Comparison of ENCODE assay signal across 17 mouse cellular contexts in genomic region chr3:95250783-95251424, GRCm38 (mm10). TPM values are rescaled to one million over a fixed set of nuclear protein-coding genes. Genes with fewer than 3 reads are reported as not detected.
A peak's percentile ranks its signal among the peaks of the same experiment; 100 is the strongest.
DNase-seq lines count a peak whose midpoint lies in the region; ATAC-seq and TF ChIP-seq lines count a peak whose summit lies in the region.
"Had no signal": no experiment of that assay in that cellular context is flagged by ENCODE, and none has a peak within 500 bp of the region (broad histone marks: within the 10 kb centered on the region; RNA-seq: fewer than 3 reads in every experiment).

Bnipl (minus strand) TSS chr3:95251193.

- H3K4me3 ChIP-seq in kidney, embryonic 15.5 days (replicated peaks) = no peak within 1 kb of the TSS
- peak within 1 kb of the TSS; percentile 17 for H3K4me3 ChIP-seq in embryonic facial prominence, embryonic 13.5 days
- no peak within 1 kb of the TSS for H3K4me3 ChIP-seq in lung, postnatal 0 days (ENCODE audit: low read depth, low read length)
- H3K4me3 ChIP-seq in forebrain, embryonic 13.5 days = no peak within 1 kb of the TSS
- H3K4me3 ChIP-seq: forebrain, embryonic 12.5 days; megakaryocyte, embryonic 14.5 days had no signal

- peak within 1 kb of the TSS; percentile 7; the same call in 1 of the 2 replicates for H3K4me2 ChIP-seq in kidney, embryonic 15.5 days
- H3K4me2 ChIP-seq in embryonic facial prominence, embryonic 13.5 days = peak within 1 kb of the TSS; percentile 42
- no peak within 1 kb of the TSS for H3K4me2 ChIP-seq in lung, postnatal 0 days (replicated peaks; ENCODE audit: low read depth, low read length)
- no peak within 1 kb of the TSS for H3K4me2 ChIP-seq in forebrain, embryonic 13.5 days
- H3K4me2 ChIP-seq: forebrain, embryonic 12.5 days; heart, embryonic 11.5 days; liver, embryonic 11.5 days had no signal

- H3K27ac ChIP-seq in kidney, embryonic 15.5 days = 0 out of 2 replicates have a peak within 1 kb of the TSS, but pooled peaks have one; percentile 9
- peak within 1 kb of the TSS; percentile 55 for H3K27ac ChIP-seq in embryonic facial prominence, embryonic 13.5 days
- H3K27ac ChIP-seq in lung, postnatal 0 days (ENCODE audit: low read length) = 0 out of 2 replicates have a peak within 1 kb of the TSS, but pooled peaks have one; percentile 5
- H3K27ac ChIP-seq in forebrain, embryonic 13.5 days = no peak within 1 kb of the TSS
- H3K27ac ChIP-seq: forebrain, embryonic 12.5 days had no signal

- ATAC-seq in kidney, embryonic 15.5 days (replicated peaks; ENCODE audit: low FRiP score) = no peak
- ATAC-seq in embryonic facial prominence, embryonic 13.5 days (ENCODE audit: insufficient number of reproducible peaks, insufficient read depth, low FRiP score, low TSS enrichment, low read depth) = peak; percentile 38; the same call in 1 of the 2 replicates
- peak; percentile 77 for ATAC-seq in lung, postnatal 0 days
- ATAC-seq in forebrain, embryonic 13.5 days = no peak
- ATAC-seq in megakaryocyte-erythroid progenitor cell, adult 5-6 weeks (replicated peaks; ENCODE audit: low FRiP score, low TSS enrichment, poor library complexity, severe bottlenecking) = no peak

- no peak for TF ChIP-seq CTCF in lung, postnatal 0 days (IDR thresholded peaks at IDR 0.05)

- no peaks in the 10 kb centered on the region for H3K27me3 ChIP-seq in kidney, embryonic 15.5 days
- H3K27me3 ChIP-seq in embryonic facial prominence, embryonic 13.5 days = no peaks in the 10 kb centered on the region
- H3K27me3 ChIP-seq in lung, postnatal 0 days (replicated peaks; ENCODE audit: insufficient read depth, low read length) = no peaks in the 10 kb centered on the region
- H3K27me3 ChIP-seq in forebrain, embryonic 13.5 days = no peaks in the 10 kb centered on the region
- H3K27me3 ChIP-seq: forebrain, embryonic 12.5 days; megakaryocyte, embryonic 14.5 days had no signal

- TF ChIP-seq EP300 in lung, postnatal 0 days (IDR thresholded peaks at IDR 0.05) = no peak

- peaks cover 38% of the 10 kb centered on the region for H3K36me3 ChIP-seq in kidney, embryonic 15.5 days
- peaks cover 48% of the 10 kb centered on the region for H3K36me3 ChIP-seq in embryonic facial prominence, embryonic 13.5 days
- peaks cover 13% of the 10 kb centered on the region for H3K36me3 ChIP-seq in lung, postnatal 0 days (ENCODE audit: insufficient read depth, low read length)
- peaks cover 31% of the 10 kb centered on the region for H3K36me3 ChIP-seq in forebrain, embryonic 13.5 days (ENCODE audit: poor library complexity, severe bottlenecking)

- no peaks in the 10 kb centered on the region for H3K9me3 ChIP-seq in kidney, embryonic 15.5 days (replicated peaks)
- no peaks in the 10 kb centered on the region for H3K9me3 ChIP-seq in embryonic facial prominence, embryonic 13.5 days
- no peaks in the 10 kb centered on the region for H3K9me3 ChIP-seq in lung, postnatal 0 days (ENCODE audit: low read length)
- no peaks in the 10 kb centered on the region for H3K9me3 ChIP-seq in forebrain, embryonic 13.5 days (replicated peaks)
- H3K9me3 ChIP-seq: forebrain, embryonic 12.5 days; megakaryocyte, embryonic 14.5 days had no signal

- 48% methylated on average over 7 of the region's 7 CpGs for WGBS in kidney, embryonic 15.5 days
- WGBS in embryonic facial prominence, embryonic 13.5 days = 42% methylated on average over 7 of the region's 7 CpGs
- 27% methylated on average over 7 of the region's 7 CpGs for WGBS in lung, postnatal 0 days
- 66% methylated on average over 7 of the region's 7 CpGs for WGBS in forebrain, embryonic 13.5 days

- H3K9ac ChIP-seq in kidney, embryonic 15.5 days = no peak within 1 kb of the TSS
- H3K9ac ChIP-seq in embryonic facial prominence, embryonic 13.5 days = 0 out of 2 replicates have a peak within 1 kb of the TSS, but pooled peaks have one; percentile 32
- H3K9ac ChIP-seq in lung, postnatal 0 days (replicated peaks; ENCODE audit: low read depth) = no peak within 1 kb of the TSS
- H3K9ac ChIP-seq in forebrain, embryonic 13.5 days = no peak within 1 kb of the TSS; the same call in 1 of the 2 replicates
- H3K9ac ChIP-seq: forebrain, embryonic 12.5 days had no signal

- no peaks in the 10 kb centered on the region for H3K4me1 ChIP-seq in kidney, embryonic 15.5 days
- no peaks in the 10 kb centered on the region; the same call in none of the 2 replicates for H3K4me1 ChIP-seq in embryonic facial prominence, embryonic 13.5 days
- H3K4me1 ChIP-seq in lung, postnatal 0 days (ENCODE audit: insufficient read depth, low read depth, low read length) = no peaks in the 10 kb centered on the region
- H3K4me1 ChIP-seq in forebrain, embryonic 13.5 days = no peaks in the 10 kb centered on the region
- H3K4me1 ChIP-seq: forebrain, embryonic 12.5 days had no signal

- DNase-seq in kidney, postnatal 10 days = no peak
- peak; percentile 35 for DNase-seq in R1 (ENCODE audit: low read depth, low spot score)
- DNase-seq in lung, postnatal 0 days (ENCODE audit: low spot score) = peak; percentile 56
- no peak for DNase-seq in adipocyte (ENCODE audit: low spot score)
- DNase-seq: adrenal gland, postnatal 10 days; heart, postnatal 4 days; kidney, adult 9 months; right cerebral cortex, postnatal 25 days had no signal

RNA-seq across cellular contexts. Expression of gene Bnipl, which starts in this region (rescaled TPM):
- 1.2 and 1.4 TPM in 2 replicates for polyA plus RNA-seq in kidney, embryonic 15.5 days (2015; fragmentation: Nextera tagmentation; extraction: Ambion mirVana)
- polyA plus RNA-seq in embryonic facial prominence, embryonic 13.5 days (2015; fragmentation: Nextera tagmentation; extraction: Ambion mirVana) = 4.9 and 6.2 TPM in 2 replicates
- 2.5 and 2.8 TPM in 2 replicates for polyA plus RNA-seq in lung, postnatal 0 days (2015; fragmentation: Nextera tagmentation; extraction: Ambion mirVana)
- polyA plus RNA-seq in forebrain, embryonic 13.5 days (2015; fragmentation: Nextera tagmentation; extraction: Ambion mirVana) = not detected in 2 replicates
- total RNA-seq in megakaryocyte-erythroid progenitor cell, adult 5-6 weeks (2014; fragmentation: Nextera tagmentation) = not detected in 2 replicates
- not detected in 2 replicates for total RNA-seq in megakaryocyte-erythroid progenitor cell, adult 5-6 weeks (2017)
- total RNA-seq: gastrocnemius, adult 18-20 months; heart, postnatal 4 days had no signal
- polyA plus RNA-seq: heart, embryonic 11.5 days had no signal

Comparison
In these comparisons a context has a peak if more than half of its experiments do, and no peak if none do; other contexts are left out.
1. ATAC-seq: peak in embryonic facial prominence, embryonic 13.5 days (single experiment) and lung, postnatal 0 days (single experiment); none in kidney, embryonic 15.5 days (single experiment), forebrain, embryonic 13.5 days (single experiment) and megakaryocyte-erythroid progenitor cell, adult 5-6 weeks (single experiment).
2. H3K4me2 ChIP-seq: peak in kidney, embryonic 15.5 days (single experiment) and embryonic facial prominence, embryonic 13.5 days (single experiment); none in lung, postnatal 0 days (single experiment) and forebrain, embryonic 13.5 days (single experiment).
3. DNase-seq: peak in R1 (single experiment) and lung, postnatal 0 days (single experiment); none in kidney, postnatal 10 days (single experiment) and adipocyte (single experiment).